Mouse (Mus musculus) thymus, adult 2 months (tissue): ENCODE measurements around the gene Aco1.

Experiments
- CTCF ChIP-seq: fragments of 200-500 bp; IDR thresholded peaks from 2 replicates; pipeline ENCODE4 v1.5.1; 2012; ENCODE audit warnings: mild to moderate bottlenecking, control low read depth, low read length, moderate library complexity, borderline replicate concordance; ENCODE audit not compliant: control insufficient read depth, poor library complexity, insufficient read depth; ENCODE audit errors: extremely low read depth
- POLR2A ChIP-seq: fragments of 200-500 bp; IDR thresholded peaks from 2 replicates; pipeline ENCODE4 v1.6.1; 2012; ENCODE audit warnings: mild to moderate bottlenecking, low read length, control low read depth, moderate library complexity; ENCODE audit not compliant: control insufficient read depth, poor library complexity, insufficient read depth; ENCODE audit errors: extremely low read depth

DNA sequence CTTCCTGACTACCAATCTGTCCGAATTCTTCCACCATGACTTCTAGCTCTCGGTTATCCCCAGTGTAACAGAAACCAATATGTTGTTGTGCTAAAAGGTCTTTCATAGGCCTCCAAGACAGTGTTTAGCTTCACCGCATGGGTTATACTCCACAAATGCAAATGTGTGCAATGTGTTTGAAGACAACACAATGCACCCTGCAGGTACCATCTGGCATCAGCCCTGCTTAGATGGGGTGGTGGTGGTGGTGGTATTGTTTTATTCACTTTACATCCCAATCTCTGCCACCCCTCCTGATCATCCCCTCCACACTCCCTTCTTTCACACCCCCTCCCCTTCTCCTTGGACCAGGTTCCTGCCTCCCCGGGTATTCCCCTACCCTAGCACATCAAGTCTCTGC lies 34.9 kb upstream of the Aco1 start:
- TF ChIP-seq POLR2A (no peak), CTCF (no peak)
